Mouse (Mus musculus): ENCODE results near the gene Pip5kl1.

- TF ChIP-seq CTCF (IDR thresholded peaks at IDR 0.05): no peak
- TF ChIP-seq POLR2A (IDR thresholded peaks at IDR 0.05; ENCODE audit: insufficient read depth, low read depth, low read length): no peak
Observed at GRCm38 (mm10) chr2:32537941-32538340, 36.7 kb upstream of the Pip5kl1 start.

Measured in heart, adult 2 months (tissue).